Mouse (Mus musculus) left cerebral cortex, adult 2 months (tissue): Measurements from ENCODE around the gene Bean1. TPM values are rescaled to one million over a fixed set of nuclear protein-coding genes. Genes with fewer than 3 reads are reported as not detected.
"Not testable (repeated sequence)": the region's sequence is repeated elsewhere in the genome, so short reads cannot be mapped to it uniquely, and the experiment has no call there.

Experiments
- DNase-seq, 2 experiments: peaks; one replicate each; pipeline ENCODE4 v3.0.0; 2021 to 2022; ENCODE audit warnings: low spot score in 2 of 2, mixed read lengths in 1 of 2; ENCODE audit errors: extremely low spot score in 1 of 2
- H3K27ac ChIP-seq: fragments of 200-600 bp; 2 replicates; pipeline ENCODE4 v1.8.1; 2022
- H3K4me3 ChIP-seq: fragments of 200-600 bp; 2 replicates; pipeline ENCODE4 v1.8.1; 2022
- CTCF ChIP-seq: fragments of 200-600 bp; IDR thresholded peaks from 2 replicates; pipeline ENCODE4 v1.8.1; 2022; ENCODE audit warnings: antibody characterized with exemption, mild to moderate bottlenecking, moderate library complexity
- intact Hi-C: fragments of 180-260 bp; cut with DNase I; formaldehyde crosslinking; loops from one replicate; pipeline ENCODE4 v1.15.1; 2025
- total RNA-seq, 2 experiments: library from RNA; stranded (reverse); gene quantifications; 2 replicates each; pipeline ENCODE4 v1.2.3; 2021

Gene Bean1
- total RNA-seq, 2 experiments from 2014 or later, result 9.3 to 12.2 TPM

DNA sequence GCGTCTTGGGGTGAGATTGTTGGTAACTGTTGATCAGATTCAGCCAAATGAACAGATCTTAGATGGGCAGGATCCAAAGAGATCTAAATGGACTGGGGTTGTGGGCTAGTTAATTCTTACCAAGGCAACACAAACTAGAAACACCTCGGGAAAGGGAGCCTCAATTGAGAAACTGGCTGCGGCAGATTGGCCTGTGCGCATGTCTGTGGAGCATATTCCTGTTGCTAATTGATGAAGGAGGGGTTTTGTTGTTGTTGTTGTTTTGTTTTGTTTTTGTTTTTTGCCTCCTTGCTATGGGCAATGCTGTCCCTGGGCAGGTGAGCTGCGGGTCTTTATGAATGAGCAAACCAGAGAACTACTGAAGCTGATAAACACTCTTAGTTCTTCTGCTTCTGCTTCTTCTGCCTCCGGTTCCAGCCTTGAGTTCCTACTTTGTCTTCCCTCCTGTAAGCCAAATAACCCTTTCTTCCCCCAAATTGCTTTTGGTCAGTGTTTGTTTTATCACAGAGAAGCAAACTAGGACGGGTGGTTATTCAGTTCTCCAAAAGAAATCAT lies 79.3 kb downstream of the Bean1 start:
- no peak overlapping the region for H3K27ac ChIP-seq
- H3K4me3 ChIP-seq, result no peak overlapping the region
- intact Hi-C loops, result no loop called here
- DNase-seq, result no peak
- TF ChIP-seq CTCF, result no peak

DNA sequence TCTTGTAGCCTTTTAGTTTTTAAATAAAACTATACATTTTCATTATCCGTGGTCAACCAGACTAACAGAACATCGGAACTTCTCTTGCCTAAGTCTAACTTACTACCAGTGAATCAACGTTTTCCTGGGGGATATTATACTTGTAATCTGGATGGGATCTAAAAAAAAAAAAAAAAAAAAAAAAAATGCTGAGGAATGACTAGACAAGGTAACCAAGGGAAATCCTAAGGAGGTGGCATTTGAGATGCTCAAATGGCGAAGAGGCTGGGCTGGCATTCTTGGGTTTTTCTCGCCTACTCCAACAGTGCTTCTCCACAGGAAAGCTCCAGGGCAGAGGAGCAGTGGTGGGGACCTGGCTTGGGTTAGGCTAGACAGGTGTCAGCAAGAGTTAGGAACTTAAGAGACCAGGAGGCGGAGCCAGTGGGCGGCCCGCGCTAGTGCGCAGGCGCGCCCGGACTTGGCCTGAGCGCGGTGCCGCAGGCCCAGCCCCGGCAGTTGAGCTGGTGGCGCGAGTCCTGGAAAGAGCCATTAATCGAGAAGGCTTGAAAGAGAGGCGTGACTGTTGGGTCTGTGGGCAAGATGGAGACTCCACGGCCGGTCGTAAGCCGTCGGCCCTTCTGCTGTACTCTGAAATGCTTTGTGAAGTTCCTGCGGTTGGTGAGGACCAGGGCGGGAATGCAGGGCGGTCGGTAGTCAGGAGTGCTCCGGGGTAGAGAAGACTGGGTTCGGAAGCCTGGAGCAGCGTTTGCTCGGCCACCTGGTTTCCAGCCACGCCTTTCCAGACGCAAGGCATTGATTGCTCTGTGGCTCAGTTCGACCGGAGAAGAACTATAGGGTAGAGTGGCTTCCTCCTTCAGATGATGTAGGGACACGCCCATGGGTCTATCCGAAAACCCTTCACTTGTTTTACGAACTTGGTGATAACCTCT lies 80.5 kb downstream of the Bean1 start, which contains the start of gene Cklf:
Cklf (plus strand) TSS at position 423 of the 929 bp plus-strand sequence.
- H3K4me3 ChIP-seq, result peak within 1 kb of the TSS; percentile 65
- intact Hi-C loops, result loop anchor here (2.0 kb wide), 2 partner anchors 90 to 184 kb away; no protein-coding TSS in a partner anchor
- peak; percentile 37 for TF ChIP-seq CTCF

DNA sequence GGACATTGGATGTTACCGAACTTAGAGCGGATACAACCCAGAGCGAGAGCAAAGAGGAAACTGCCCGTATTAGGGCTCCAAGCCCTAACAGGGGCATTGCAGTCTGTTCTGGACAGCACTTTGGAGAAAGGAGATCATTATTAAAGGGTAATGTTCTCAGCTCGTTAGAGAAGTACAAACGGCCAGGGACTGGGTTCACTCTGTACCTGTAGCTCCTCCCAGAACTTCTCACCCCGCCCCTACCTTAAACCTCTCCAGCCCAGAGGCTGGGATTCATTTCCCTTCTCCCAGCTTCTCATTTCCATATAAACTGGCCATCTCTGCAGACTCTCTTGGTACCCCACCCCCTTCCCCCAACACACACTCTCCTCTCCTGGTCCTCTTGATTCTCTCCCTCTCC lies 81.2 kb downstream of the Bean1 start:
- no peak overlapping the region for H3K27ac ChIP-seq
- intact Hi-C loops, result loop anchor here (2.0 kb wide), 2 partner anchors 89 to 183 kb away; no protein-coding TSS in a partner anchor
- no peak for TF ChIP-seq CTCF
- no peak for DNase-seq
- peak overlapping the region; percentile 65 for H3K4me3 ChIP-seq

More for the DNA sequence above, 80.5 kb downstream of the Bean1 start, which contains the start of gene Cklf:
- no peak within 1 kb of the TSS for H3K27ac ChIP-seq
- peak; percentile 70 to 71 for DNase-seq

DNA sequence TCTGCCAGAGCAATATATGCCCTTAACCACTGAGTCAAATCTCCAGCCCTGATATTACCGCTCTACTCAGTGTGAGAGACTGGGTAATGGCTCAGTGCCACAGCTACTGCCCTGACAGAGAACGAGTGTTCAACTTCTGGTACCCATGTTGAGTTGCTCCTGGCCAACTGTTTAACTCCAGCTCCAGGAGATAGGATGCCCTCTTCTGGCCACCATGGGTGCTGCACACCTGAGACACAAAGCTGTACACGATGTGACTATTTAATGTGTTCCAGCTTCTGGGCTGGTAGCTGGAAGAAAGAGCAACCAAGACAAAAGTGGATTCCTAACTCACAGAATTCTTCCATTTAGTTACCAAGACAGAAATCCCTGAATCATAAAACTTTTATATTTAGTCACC lies 82.8 kb downstream of the Bean1 start:
- intact Hi-C loops, result no loop called here
- TF ChIP-seq CTCF, result peak; percentile 26
- Histone ChIP-seq H3K27ac (no peak overlapping the region), H3K4me3 (no peak overlapping the region)
- no peak for DNase-seq

DNA sequence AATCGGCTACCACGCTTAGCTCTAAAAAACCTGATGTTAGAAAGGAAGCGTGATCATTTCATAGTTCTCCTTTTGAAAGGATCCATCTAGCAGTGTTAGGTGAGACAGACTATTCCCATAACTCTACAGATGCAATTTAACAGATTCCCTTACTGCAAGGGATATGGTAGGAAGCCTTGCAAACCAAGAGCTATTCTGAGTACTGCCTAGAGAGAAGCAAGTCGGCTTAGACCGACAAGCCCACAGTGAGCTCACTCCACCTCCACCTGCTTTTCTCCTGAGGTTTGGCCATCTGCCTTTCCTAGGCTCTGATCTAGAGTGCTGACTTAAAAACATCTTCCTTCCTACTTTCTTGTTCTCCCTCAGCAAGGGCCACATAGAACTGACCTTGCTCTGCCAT lies 91.6 kb downstream of the Bean1 start:
- H3K27ac ChIP-seq, result peak overlapping the region; percentile 34; the same call in 1 of the 2 replicates
- DNase-seq, H3K4me3 ChIP-seq, intact Hi-C loops: not testable (repeated sequence)

DNA sequence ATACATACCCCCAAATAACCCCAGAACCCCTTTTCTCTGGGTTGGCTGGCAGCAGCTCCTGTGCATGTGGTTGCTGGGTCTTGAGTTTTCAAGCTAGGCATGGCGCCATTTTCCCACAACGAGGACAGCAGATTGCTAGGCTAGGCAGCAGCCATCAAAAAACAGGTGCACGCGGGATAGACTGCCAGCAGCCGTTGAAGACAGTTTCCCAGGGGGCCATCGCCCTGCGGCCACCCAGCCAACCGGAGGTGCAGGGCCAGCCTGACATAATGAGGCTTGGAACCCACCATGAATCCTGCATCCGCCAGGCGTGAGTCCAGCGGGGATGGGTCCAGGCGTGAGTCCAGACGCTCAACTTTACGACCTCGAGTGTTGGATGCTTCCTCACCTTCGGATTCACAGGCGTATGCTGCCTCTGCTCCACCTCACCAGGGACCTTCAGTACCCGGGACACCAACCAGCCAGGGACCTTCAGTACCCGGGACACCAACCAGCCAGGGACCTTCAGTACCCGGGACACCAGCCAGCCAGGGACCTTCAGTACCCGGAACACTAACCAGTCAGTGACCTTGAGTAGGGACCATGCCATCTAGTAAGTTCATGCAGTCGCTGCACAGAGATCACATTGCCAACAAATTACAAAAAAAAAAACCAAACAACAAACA lies 94.2 kb downstream of the Bean1 start:
- H3K27ac ChIP-seq, intact Hi-C loops, H3K4me3 ChIP-seq, DNase-seq: not testable (repeated sequence)

DNA sequence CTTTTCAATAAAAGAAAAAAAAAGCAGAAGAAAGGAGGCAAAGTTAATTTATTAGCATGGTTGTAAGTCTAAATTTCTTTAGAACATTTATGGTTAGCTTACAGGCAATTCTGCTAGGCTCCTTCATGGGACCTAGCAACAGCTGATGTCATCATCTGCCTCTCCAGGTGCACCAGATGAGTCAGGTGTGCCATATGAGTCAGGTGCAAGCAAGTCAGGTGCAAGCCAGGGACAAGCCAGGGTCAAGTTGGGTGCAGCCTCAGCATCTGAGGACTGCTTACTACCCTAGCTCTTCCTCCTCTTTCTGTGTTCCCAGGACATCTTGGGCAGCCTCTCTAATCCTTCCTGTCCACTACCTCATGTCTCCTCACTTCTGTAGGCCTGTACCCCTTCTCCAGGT lies 98.1 kb downstream of the Bean1 start:
- no peak for TF ChIP-seq CTCF
- intact Hi-C loops, result no loop called here
- Histone ChIP-seq H3K27ac (no peak overlapping the region), H3K4me3 (no peak overlapping the region)
- no peak for DNase-seq

Other genes with a start within 250 kb of the Bean1 start
- 10 to 100 TPM; 11.7 to 12.0 TPM for gene Cdh5, start 68.8 kb upstream of the Bean1 start, total RNA-seq
- 10 to 100 TPM; 40.3 to 41.6 TPM for gene Tk2, start 78.1 kb downstream of the Bean1 start, total RNA-seq
- 1 to 10 TPM; 6.7 to 8.1 TPM for gene Cklf, start 80.4 kb downstream of the Bean1 start, total RNA-seq
- not detected for gene Cmtm2a, start 122.7 kb downstream of the Bean1 start, total RNA-seq
- gene Gm45711, start 139.6 kb downstream of the Bean1 start, total RNA-seq, result not detected
- not detected for gene Cmtm1, start 139.7 kb downstream of the Bean1 start, total RNA-seq
- gene Gm11020, start 151.1 kb downstream of the Bean1 start, total RNA-seq, result not detected
- not detected for gene Cmtm2b, start 151.8 kb downstream of the Bean1 start, total RNA-seq
- 10 to 100 TPM; 11.9 to 12.8 TPM for gene Cmtm3, start 169.0 kb downstream of the Bean1 start, total RNA-seq
- 10 to 100 TPM; 86.7 to 87.4 TPM for gene Cmtm4, start 225.4 kb downstream of the Bean1 start, total RNA-seq